Comparison of ENCODE assay signal across 8 mouse cellular contexts in the genomic region with DNA sequence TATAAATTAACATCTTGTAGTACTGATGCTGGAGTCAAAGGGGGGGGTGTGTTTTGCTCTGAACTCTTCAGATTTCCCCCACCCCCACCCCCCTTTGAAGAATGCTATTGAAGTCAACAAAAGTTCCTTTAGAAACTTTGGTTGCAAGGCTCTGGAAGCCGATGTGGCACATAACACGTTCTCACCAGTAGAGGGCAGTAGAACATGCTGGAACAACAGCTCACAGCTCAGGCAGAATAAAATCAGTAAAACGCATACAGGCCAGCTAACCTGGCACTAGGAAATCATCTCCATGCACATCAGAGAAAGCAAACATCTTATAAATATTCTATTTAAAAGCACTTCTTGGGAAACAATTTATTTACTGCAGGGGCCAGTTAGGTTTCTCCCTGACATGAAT. TPM values are rescaled to one million over a fixed set of nuclear protein-coding genes. Genes with fewer than 3 reads are reported as not detected.
DNase-seq lines count a peak whose midpoint lies in the region; ATAC-seq and TF ChIP-seq lines count a peak whose summit lies in the region.

No protein-coding gene starts in this region.

- H3K27me3 ChIP-seq in forebrain, embryonic 10.5 days (ENCODE audit: poor library complexity, severe bottlenecking), result peaks cover under 1% of the 10 kb centered on the region; the same call in 1 of the 2 replicates
- H3K27me3 ChIP-seq in forebrain, embryonic 12.5 days, result peaks cover 5% of the 10 kb centered on the region; the same call in 1 of the 2 replicates
- no peaks in the 10 kb centered on the region for H3K27me3 ChIP-seq in embryonic facial prominence, embryonic 13.5 days

- H3K27ac ChIP-seq in forebrain, embryonic 10.5 days, result no peak overlapping the region
- no peak overlapping the region; the same call in 1 of the 2 replicates for H3K27ac ChIP-seq in forebrain, embryonic 12.5 days
- no peak overlapping the region for H3K27ac ChIP-seq in bone marrow, adult 2 months (ENCODE audit: control insufficient read depth, insufficient read depth, low read depth, low read length, poor library complexity)
- peak overlapping the region; percentile 87 for H3K27ac ChIP-seq in embryonic facial prominence, embryonic 13.5 days

- H3K36me3 ChIP-seq in forebrain, embryonic 10.5 days (replicated peaks), result no peaks in the 10 kb centered on the region
- H3K36me3 ChIP-seq in forebrain, embryonic 12.5 days (replicated peaks), result no peaks in the 10 kb centered on the region
- no peaks in the 10 kb centered on the region for H3K36me3 ChIP-seq in embryonic facial prominence, embryonic 13.5 days

- H3K4me2 ChIP-seq in forebrain, embryonic 12.5 days, result no peak overlapping the region
- H3K4me2 ChIP-seq in embryonic facial prominence, embryonic 13.5 days, result peak overlapping the region; percentile 26; the same call in 1 of the 2 replicates

- WGBS in forebrain, embryonic 10.5 days, result 4% methylated on average over 3 of the region's 3 CpGs
- 0% methylated on average over 3 of the region's 3 CpGs for WGBS in forebrain, embryonic 12.5 days
- 4% methylated on average over 3 of the region's 3 CpGs for WGBS in bone marrow, adult 2 months
- WGBS in embryonic facial prominence, embryonic 13.5 days, result 0% methylated on average over 3 of the region's 3 CpGs

- no peak overlapping the region for H3K4me3 ChIP-seq in forebrain, embryonic 10.5 days
- H3K4me3 ChIP-seq in forebrain, embryonic 12.5 days (replicated peaks), result no peak overlapping the region
- no peak overlapping the region for H3K4me3 ChIP-seq in bone marrow, adult 2 months (replicated peaks; ENCODE audit: control insufficient read depth, low read depth, low read length)
- no peak overlapping the region for H3K4me3 ChIP-seq in embryonic facial prominence, embryonic 13.5 days

- no peak for ATAC-seq in forebrain, embryonic 12.5 days (ENCODE audit: low FRiP score)
- no peak for ATAC-seq in embryonic facial prominence, embryonic 13.5 days (ENCODE audit: insufficient number of reproducible peaks, insufficient read depth, low FRiP score, low TSS enrichment, low read depth)

- TF ChIP-seq CTCF in bone marrow, adult 2 months (IDR thresholded peaks at IDR 0.05; ENCODE audit: control insufficient read depth, insufficient read depth, low read length), result peak; percentile 73

- H3K9ac ChIP-seq in forebrain, embryonic 12.5 days, result no peak overlapping the region
- H3K9ac ChIP-seq in embryonic facial prominence, embryonic 13.5 days, result no peak overlapping the region

- peaks cover 10% of the 10 kb centered on the region for H3K4me1 ChIP-seq in forebrain, embryonic 10.5 days
- peaks cover 11% of the 10 kb centered on the region for H3K4me1 ChIP-seq in forebrain, embryonic 12.5 days
- H3K4me1 ChIP-seq in bone marrow, adult 2 months (ENCODE audit: control insufficient read depth, insufficient read depth, low read length), result no peaks in the 10 kb centered on the region
- peaks cover 35% of the 10 kb centered on the region for H3K4me1 ChIP-seq in embryonic facial prominence, embryonic 13.5 days

- TF ChIP-seq POLR2A in bone marrow, adult 2 months (IDR thresholded peaks at IDR 0.05; ENCODE audit: borderline replicate concordance, control insufficient read depth, low read depth, low read length), result no peak

- peak; percentile 57 for DNase-seq in forebrain, embryonic 10.5 days (ENCODE audit: extremely low spot score, low spot score)
- DNase-seq in heart, adult 9 months (ENCODE audit: low spot score in 2 of 2), result peak; percentile 61 to 84
- peak; percentile 74 to 90 for DNase-seq in layer of hippocampus, postnatal 14 days (ENCODE audit: low spot score in 2 of 2)
- DNase-seq in lung, postnatal 36 days, result peak; percentile 91
- DNase-seq in right cerebral cortex, adult 2 months (ENCODE audit: low spot score in 2 of 2), result peak; percentile 85 to 86

- no peaks in the 10 kb centered on the region for H3K9me3 ChIP-seq in forebrain, embryonic 10.5 days
- H3K9me3 ChIP-seq in forebrain, embryonic 12.5 days, result no peaks in the 10 kb centered on the region
- no peaks in the 10 kb centered on the region for H3K9me3 ChIP-seq in embryonic facial prominence, embryonic 13.5 days

RNA-seq across cellular contexts. Expression of a gene that starts 50.5 kb away (rescaled TPM):
- 6.9 and 7.6 TPM in 2 replicates for polyA plus RNA-seq in forebrain, embryonic 10.5 days (2016; fragmentation: Nextera tagmentation; extraction: Ambion mirVana)
- 7.0 and 7.1 TPM in 2 replicates for polyA plus RNA-seq in forebrain, embryonic 12.5 days (2016; fragmentation: Nextera tagmentation; extraction: Ambion mirVana)
- polyA plus RNA-seq in bone marrow, adult 2 months (2011; ENCODE audit: insufficient read depth, insufficient read length, low replicate concordance, missing spikeins), result 8.5 and 12.1 TPM in 2 replicates
- 17.6 and 19.7 TPM in 2 replicates for polyA plus RNA-seq in embryonic facial prominence, embryonic 13.5 days (2015; fragmentation: Nextera tagmentation; extraction: Ambion mirVana)
- total RNA-seq in layer of hippocampus, postnatal 14 days (2021), result 10 to 100 TPM; 16.7 to 18.2 TPM
